Mouse (Mus musculus) B cell, adult 67 days (primary cell): Measurements from ENCODE around the gene Tspyl4. TPM values are rescaled to one million over a fixed set of nuclear protein-coding genes. Genes with fewer than 3 reads are reported as not detected.

ENCODE experiments used
- total RNA-seq, 2 experiments: library from RNA; stranded (reverse); gene quantifications; 4 replicates each; pipeline ENCODE4 v1.2.4; 2023

Gene Tspyl4
- 1 to 10 TPM; 6.7 to 9.3 TPM for total RNA-seq

DNA sequence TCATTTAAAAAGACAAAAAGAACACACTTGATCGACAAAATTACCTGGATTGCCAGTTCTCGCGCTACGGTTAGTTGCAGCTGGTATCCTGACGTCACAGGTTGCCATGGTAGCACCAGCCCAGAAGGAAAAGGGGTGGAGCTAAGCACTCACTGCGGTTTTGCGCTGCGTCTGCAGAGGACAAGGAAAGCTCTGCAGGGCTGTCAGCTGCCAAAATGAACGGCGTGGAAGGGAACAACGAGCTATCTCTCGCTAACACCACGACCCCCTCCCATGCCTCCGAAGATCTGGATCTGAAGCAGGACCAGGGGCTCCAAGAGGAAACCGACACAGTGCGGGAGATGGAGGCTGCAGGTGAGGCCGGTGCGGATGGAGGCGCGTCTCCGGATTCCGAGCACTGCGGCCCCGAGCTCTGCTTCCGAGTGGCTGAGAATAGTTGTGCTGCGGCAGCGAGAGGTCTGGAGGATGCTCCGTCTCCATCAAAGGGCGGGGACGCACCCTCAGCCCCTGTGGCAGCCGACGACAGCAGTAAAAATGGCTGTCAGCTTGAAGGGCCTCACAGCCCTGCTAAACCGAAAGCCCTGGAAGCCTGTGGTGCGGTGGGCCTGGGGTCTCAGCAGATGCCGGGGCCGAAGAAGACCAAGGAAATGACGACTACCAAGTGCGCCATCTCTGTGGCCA is at the start of gene Tspyl4:
Gene Tspyl4, plus strand, starts transcription at position 144 of the 681 bp plus-strand sequence.

DNA sequence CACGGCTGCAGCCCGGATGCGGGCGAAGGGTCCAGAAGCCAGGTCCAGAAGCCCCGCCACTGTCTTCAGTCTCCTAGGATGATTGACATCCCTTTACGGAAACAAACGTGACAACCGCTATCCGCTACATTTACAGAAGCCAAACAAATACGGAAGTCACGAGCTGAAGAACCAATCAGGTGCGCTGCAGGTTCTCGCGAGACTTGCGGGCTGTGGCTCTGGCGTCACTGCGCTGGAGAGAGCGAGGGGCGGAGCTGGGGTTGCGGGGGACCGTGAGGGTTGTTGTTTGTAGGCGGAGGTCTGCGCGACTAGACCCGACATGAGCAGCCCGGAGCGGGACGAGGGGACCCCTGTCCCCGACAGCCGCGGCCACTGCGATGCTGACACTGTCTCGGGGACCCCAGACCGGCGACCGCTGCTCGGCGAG is 15.3 kb upstream of the Tspyl4 start, which contains the start of gene Tspyl1:
Gene Tspyl1, plus strand, starts transcription at position 229 of the 427 bp plus-strand sequence.

Other genes with a start within 250 kb of the Tspyl4 start
- gene Calhm5, start 200.9 kb upstream of the Tspyl4 start, total RNA-seq: not detected
- 10 to 100 TPM; 17.1 to 18.4 TPM for gene Calhm6, start 169.5 kb upstream of the Tspyl4 start, total RNA-seq
- gene Dse, start 89.7 kb upstream of the Tspyl4 start, total RNA-seq: 1 to 10 TPM; 2.6 to 3.9 TPM
- gene Tspyl1, start 15.3 kb upstream of the Tspyl4 start, total RNA-seq: 10 to 100 TPM; 98.2 to 98.8 TPM
- gene Col10a1, start 92.5 kb downstream of the Tspyl4 start, total RNA-seq: not detected
- 10 to 100 TPM; 32.4 to 44.7 TPM for gene Nt5dc1, start 121.1 kb downstream of the Tspyl4 start, total RNA-seq
- not detected for gene Frk, start 186.0 kb downstream of the Tspyl4 start, total RNA-seq